Mouse (Mus musculus): ENCODE results near the gene Sap30. TPM values are rescaled to one million over a fixed set of nuclear protein-coding genes. Genes with fewer than 3 reads are reported as not detected.
"Not testable (repeated sequence)": the region's sequence is repeated elsewhere in the genome, so short reads cannot be mapped to it uniquely, and the experiment has no call there.

The Sap30 gene
- 10 to 100 TPM; 13.2 to 15.6 (median 14.3) TPM for total RNA-seq (2022)

- DNase-seq (ENCODE audit: low spot score): peak; percentile 99
Measured at GRCm38 (mm10) chr8:57487441-57488155, at the start of gene Sap30. Sap30 (minus strand) TSS chr8:57487860.

- DNase-seq (ENCODE audit: low spot score): no peak
Measured at GRCm38 (mm10) chr8:57536167-57536566, 48.5 kb upstream of the Sap30 start.

- no peak for DNase-seq (ENCODE audit: low spot score)
Measured at GRCm38 (mm10) chr8:57534495-57534894, 46.8 kb upstream of the Sap30 start.

- DNase-seq (ENCODE audit: low spot score): no peak
Measured at GRCm38 (mm10) chr8:57533106-57533505, 45.4 kb upstream of the Sap30 start.

- DNase-seq (ENCODE audit: low spot score): no peak
Measured at GRCm38 (mm10) chr8:57532223-57532622, 44.6 kb upstream of the Sap30 start.

GRCm38 (mm10) chr8:57530666-57531349, 43.1 kb upstream of the Sap30 start:
- peak; percentile 89 for DNase-seq (ENCODE audit: low spot score)

- DNase-seq (ENCODE audit: low spot score): no peak
Measured at GRCm38 (mm10) chr8:57530238-57530637, 42.6 kb upstream of the Sap30 start.

- no peak for DNase-seq (ENCODE audit: low spot score)
Measured at GRCm38 (mm10) chr8:57528036-57528435, 40.4 kb upstream of the Sap30 start.

- DNase-seq (ENCODE audit: low spot score): no peak
Measured at GRCm38 (mm10) chr8:57520186-57520786, 32.6 kb upstream of the Sap30 start.

- DNase-seq (ENCODE audit: low spot score): no peak
Measured at GRCm38 (mm10) chr8:57517723-57518122, 30.1 kb upstream of the Sap30 start.

GRCm38 (mm10) chr8:57516685-57517084, 29.0 kb upstream of the Sap30 start:
- not testable (repeated sequence) for DNase-seq (ENCODE audit: low spot score)

GRCm38 (mm10) chr8:57513178-57513661, 25.6 kb upstream of the Sap30 start:
- not testable (repeated sequence) for DNase-seq (ENCODE audit: low spot score)

- no peak for DNase-seq (ENCODE audit: low spot score)
Measured at GRCm38 (mm10) chr8:57512141-57513056, 24.7 kb upstream of the Sap30 start.

GRCm38 (mm10) chr8:57511316-57512118, 23.9 kb upstream of the Sap30 start, which contains the start of gene Hmgb2:
Hmgb2 (plus strand) TSS chr8:57511907.
- DNase-seq (ENCODE audit: low spot score): peak; percentile 100

GRCm38 (mm10) chr8:57510791-57511315, 23.2 kb upstream of the Sap30 start:
- DNase-seq (ENCODE audit: low spot score): no peak

GRCm38 (mm10) chr8:57508657-57509056, 21.0 kb upstream of the Sap30 start:
- no peak for DNase-seq (ENCODE audit: low spot score)

GRCm38 (mm10) chr8:57507556-57508063, 19.9 kb upstream of the Sap30 start:
- no peak for DNase-seq (ENCODE audit: low spot score)

GRCm38 (mm10) chr8:57505500-57505899, 17.8 kb upstream of the Sap30 start:
- not testable (repeated sequence) for DNase-seq (ENCODE audit: low spot score)

GRCm38 (mm10) chr8:57503641-57504040, 16.0 kb upstream of the Sap30 start:
- DNase-seq (ENCODE audit: low spot score): no peak

Measured in heart, adult 8-10 months (tissue).